Mouse (Mus musculus) lung, postnatal 0 days (tissue): ENCODE measurements around the gene Bcar3.
A peak's percentile ranks its signal among the peaks of the same experiment; 100 is the strongest.

Source experiments
- CTCF ChIP-seq: IDR thresholded peaks from 2 replicates; pipeline ENCODE4 v1.5.1; 2016; ENCODE audit warnings: antibody characterized with exemption, mild to moderate bottlenecking
- EP300 ChIP-seq: IDR thresholded peaks from 2 replicates; pipeline ENCODE4 v1.6.1; 2016; ENCODE audit warnings: antibody characterized with exemption, mild to moderate bottlenecking, control low read depth

DNA sequence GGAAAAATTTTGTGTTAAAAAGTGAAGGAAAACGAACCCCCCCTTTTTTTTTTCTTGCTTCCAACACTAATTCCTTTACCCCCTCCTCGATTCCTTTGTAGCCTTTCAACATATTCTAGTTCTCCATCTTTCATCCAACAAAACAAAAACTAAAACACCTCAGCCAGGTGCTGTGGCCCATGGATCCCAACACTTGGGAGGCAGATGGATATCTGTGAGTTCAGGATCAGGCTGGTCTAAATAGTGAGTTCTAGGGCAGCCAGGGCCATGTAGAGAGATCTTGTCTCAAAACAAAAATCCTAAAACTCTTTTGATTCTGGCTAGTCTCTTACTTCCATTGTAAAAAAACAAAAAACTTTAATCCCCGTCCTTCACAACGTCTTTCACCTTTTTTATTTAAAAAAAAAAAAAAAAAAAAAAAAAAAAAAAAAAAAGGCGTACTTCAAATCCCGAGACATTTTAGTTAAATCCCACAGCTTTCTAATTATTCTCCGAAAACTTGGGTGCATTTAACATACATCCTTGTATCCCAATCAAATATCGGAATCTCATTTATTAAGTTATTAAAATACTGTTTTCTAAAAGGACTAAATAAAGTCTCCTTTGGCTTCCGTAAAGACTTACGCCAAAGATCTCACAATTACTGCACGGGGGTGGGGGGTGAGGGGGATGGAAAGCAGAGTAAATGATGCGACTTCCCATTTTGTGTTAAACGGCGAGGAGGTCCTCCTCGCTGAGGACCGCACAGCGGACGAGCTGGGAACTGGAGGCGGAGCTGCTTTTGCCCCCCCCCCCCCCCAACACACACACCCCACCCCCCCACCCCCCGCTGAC is 20.3 kb upstream of the Bcar3 start:
- TF ChIP-seq CTCF (peak; percentile 48), EP300 (no peak)
